Mouse (Mus musculus) T-helper 2 cell (primary cell): ENCODE measurements around the gene Bet1l.

Experiments
- in situ Hi-C: fragments of 300-600 bp; cut with MboI, MseI; formaldehyde crosslinking; loops from one replicate; pipeline ENCODE4 v1.15.1; 2025; ENCODE audit warnings: high pct_unique_total_duplicates

The Bet1l gene

DNA sequence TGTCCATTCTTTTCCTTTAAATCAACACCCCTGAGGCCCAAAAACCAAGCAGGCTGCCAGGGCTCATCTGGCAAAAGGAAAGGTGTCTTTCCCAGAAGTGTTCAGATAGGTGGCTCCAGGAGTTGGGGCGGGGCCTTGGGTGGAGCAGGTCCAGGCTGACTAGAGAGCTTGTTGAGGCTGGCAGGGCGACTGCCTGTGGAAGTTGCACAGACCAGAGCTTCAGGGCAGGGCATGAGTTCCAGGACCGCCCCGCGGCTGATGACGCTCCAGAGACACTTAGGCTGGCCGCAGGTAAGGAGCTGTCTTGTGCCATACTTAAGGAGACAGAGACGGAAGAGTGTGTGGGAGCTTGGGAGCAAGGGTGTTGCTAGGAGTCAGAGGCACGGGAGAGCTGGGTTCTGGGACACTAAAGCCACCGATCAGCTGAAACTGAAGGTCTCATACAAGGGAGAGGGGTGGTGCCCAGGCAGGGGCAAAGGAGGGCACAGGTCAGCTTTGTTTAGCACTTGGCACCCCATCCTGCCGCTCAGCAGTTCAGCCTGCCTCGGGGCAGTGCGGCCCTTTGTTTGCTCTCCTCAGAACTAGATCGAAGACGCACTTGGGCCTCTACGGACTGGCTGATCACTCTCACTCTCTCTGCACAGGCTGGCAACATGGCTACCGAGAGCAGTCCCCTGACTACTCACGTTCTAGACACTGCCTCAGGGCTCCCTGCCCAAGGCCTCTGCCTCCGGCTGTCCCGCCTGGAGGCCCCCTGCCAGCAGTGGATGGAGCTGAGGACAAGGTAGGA lies 22.2 kb downstream of the Bet1l start, which contains the start of gene Urah:
TSS of gene Urah (plus strand) at position 51 of the 790 bp plus-strand sequence.
- in situ Hi-C loops, result no loop called here

DNA sequence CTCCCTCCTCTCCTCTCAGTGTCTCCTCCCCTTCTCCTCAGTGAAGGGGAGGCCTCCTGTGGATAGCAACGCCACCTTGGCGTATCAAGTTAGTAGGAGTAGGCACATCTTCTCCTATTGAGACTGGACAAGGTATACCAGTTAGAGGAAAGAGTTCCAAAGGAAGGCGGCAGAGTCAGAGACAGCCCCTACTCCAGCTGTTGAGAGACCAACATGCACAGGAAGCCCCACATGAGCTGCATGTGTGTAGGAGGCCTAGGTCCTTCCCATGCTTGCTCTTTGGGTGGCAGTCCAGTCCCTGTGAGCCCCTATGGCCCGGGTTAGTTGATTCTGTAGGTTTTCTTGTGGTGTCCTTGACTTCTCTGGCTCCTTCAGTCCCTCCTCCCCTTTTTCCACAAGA lies 24.0 kb downstream of the Bet1l start:
- in situ Hi-C loops, result no loop called here

DNA sequence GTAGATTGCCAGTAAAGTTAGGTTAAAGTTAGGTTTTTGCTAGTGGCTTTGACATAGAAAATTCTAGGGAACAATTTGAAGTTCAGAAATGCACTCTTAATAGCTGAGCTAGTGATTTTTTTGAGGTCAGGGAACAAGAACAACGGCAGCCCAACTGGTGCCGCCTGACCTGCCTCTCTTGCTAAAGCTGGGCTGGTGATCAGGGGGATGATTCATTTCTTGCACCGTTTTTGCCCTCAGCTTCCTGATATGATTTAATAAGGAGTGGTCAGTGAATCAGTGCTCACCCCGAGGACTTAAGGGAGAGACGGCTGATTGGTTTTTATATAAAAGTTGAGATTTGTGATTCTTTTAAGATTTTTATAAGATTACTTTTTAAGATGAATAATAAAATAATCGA lies 25.9 kb downstream of the Bet1l start:
- in situ Hi-C loops, result no loop called here

- in situ Hi-C loops, result no loop called here
Observed at GRCm38 (mm10) chr7:140828171-140828881, 29.1 kb downstream of the Bet1l start.

DNA sequence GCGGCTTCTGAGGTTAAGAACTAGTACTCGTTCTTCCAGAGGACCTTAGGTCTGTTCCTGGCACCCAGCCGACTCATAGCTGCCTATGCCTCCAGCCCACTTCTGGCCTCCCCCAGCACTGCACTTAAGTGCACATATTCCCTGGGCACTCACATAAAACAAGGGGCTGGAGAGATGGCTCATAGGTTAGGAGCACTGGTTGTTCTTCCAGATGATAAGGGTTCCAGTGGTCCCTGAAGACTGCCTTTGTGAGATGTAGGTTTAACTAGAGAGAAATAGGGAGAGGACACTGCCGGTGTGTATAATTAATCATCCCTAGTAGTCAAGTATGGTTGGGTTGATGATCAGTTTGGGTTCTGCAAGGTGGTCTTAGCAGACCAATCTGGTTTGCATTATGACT lies 34.6 kb downstream of the Bet1l start:
- in situ Hi-C loops, result no loop called here

GRCm38 (mm10) chr7:140821653-140822329 lies 35.6 kb downstream of the Bet1l start, which contains the start of gene Zfp941:
Gene Zfp941, minus strand, starts transcription at chr7:140822178.
- in situ Hi-C loops, result no loop called here

- in situ Hi-C loops, result no loop called here
Observed at GRCm38 (mm10) chr7:140821305-140821652, 36.1 kb downstream of the Bet1l start.

GRCm38 (mm10) chr7:140820173-140820572 lies 37.2 kb downstream of the Bet1l start:
- in situ Hi-C loops, result no loop called here

GRCm38 (mm10) chr7:140812850-140813249 lies 44.5 kb downstream of the Bet1l start:
- in situ Hi-C loops, result no loop called here

DNA sequence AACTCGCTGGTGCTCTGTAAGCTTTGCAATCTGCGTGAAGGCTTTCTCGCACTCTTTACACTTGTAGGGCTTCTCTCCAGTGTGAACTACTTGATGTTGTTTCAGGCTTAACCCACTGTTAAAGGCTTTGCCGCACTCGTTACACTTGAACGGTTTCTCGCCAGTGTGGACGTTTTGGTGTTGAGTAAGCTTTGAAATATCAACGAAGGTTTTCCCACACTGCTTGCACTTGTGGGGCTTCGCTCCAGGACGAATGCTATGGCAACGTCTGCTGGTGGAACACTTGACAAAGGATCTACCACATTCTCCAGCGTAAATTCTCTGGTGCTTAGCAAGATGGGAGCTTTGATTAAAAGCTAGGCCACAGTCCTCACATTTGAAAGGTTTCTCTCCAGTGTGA lies 45.7 kb downstream of the Bet1l start:
- in situ Hi-C loops, result no loop called here

- in situ Hi-C loops, result no loop called here
Observed at GRCm38 (mm10) chr7:140810496-140810895, 46.9 kb downstream of the Bet1l start.

- in situ Hi-C loops, result loop anchor here (10.0 kb wide), 1 partner anchor 621 kb away; no protein-coding TSS in a partner anchor
Observed at GRCm38 (mm10) chr7:140805704-140806103, 51.7 kb downstream of the Bet1l start.
